ENCODE assay signal across 25 mouse cellular contexts in genomic region chr4:105090417-105090816, GRCm38 (mm10). TPM values are rescaled to one million over a fixed set of nuclear protein-coding genes. Genes with fewer than 3 reads are reported as not detected.
DNase-seq lines count a peak whose midpoint lies in the region; ATAC-seq and TF ChIP-seq lines count a peak whose summit lies in the region.
"Had no signal": no experiment of that assay in that cellular context is flagged by ENCODE, and none has a peak within 500 bp of the region (broad histone marks: within the 10 kb centered on the region; RNA-seq: fewer than 3 reads in every experiment).

No protein-coding gene starts in this region.

- H3K4me1 ChIP-seq in heart, embryonic 12.5 days (replicated peaks), result peaks cover 37% of the 10 kb centered on the region
- peaks cover 17% of the 10 kb centered on the region for H3K4me1 ChIP-seq in heart, embryonic 11.5 days (ENCODE audit: control insufficient read depth, insufficient read depth, low read length)
- H3K4me1 ChIP-seq in heart, embryonic 15.5 days (replicated peaks), result peaks cover 39% of the 10 kb centered on the region
- H3K4me1 ChIP-seq in heart, adult 2 months (ENCODE audit: control insufficient read depth, insufficient read depth, low read length), result peaks cover 6% of the 10 kb centered on the region
- H3K4me1 ChIP-seq in intestine, embryonic 14.5 days (replicated peaks; ENCODE audit: control insufficient read depth, insufficient read depth, low read length), result no peaks in the 10 kb centered on the region
- 0 out of 2 replicates have a peak, but pooled peaks cover 1% of the 10 kb centered on the region for H3K4me1 ChIP-seq in intestine, postnatal 0 days (replicated peaks; ENCODE audit: control insufficient read depth, insufficient read depth, low read length)
- H3K4me1 ChIP-seq: forebrain, embryonic 10.5 days; forebrain, embryonic 13.5 days; kidney, embryonic 15.5 days had no signal

- 57% methylated on average over 5 of the region's 5 CpGs for WGBS in heart, embryonic 12.5 days
- WGBS in heart, embryonic 11.5 days (ENCODE audit: insufficient replicate concordance), result 69% methylated on average over 5 of the region's 5 CpGs
- 54% methylated on average over 5 of the region's 5 CpGs for WGBS in heart, embryonic 15.5 days
- 47% methylated on average over 5 of the region's 5 CpGs for WGBS in heart, adult 2 months
- WGBS in intestine, embryonic 14.5 days, result 90% methylated on average over 5 of the region's 5 CpGs
- WGBS in intestine, postnatal 0 days, result 83% methylated on average over 5 of the region's 5 CpGs

- no peaks in the 10 kb centered on the region for H3K36me3 ChIP-seq in heart, embryonic 12.5 days
- no peaks in the 10 kb centered on the region for H3K36me3 ChIP-seq in heart, embryonic 11.5 days (ENCODE audit: control insufficient read depth, insufficient read depth, low read length)
- no peaks in the 10 kb centered on the region for H3K36me3 ChIP-seq in heart, embryonic 15.5 days
- peaks cover 2% of the 10 kb centered on the region; the same call in 1 of the 2 replicates for H3K36me3 ChIP-seq in heart, adult 2 months (ENCODE audit: control insufficient read depth, insufficient read depth, low read length)
- no peaks in the 10 kb centered on the region for H3K36me3 ChIP-seq in intestine, embryonic 14.5 days (ENCODE audit: control insufficient read depth, insufficient read depth, low read length)
- H3K36me3 ChIP-seq in intestine, postnatal 0 days (ENCODE audit: control insufficient read depth, insufficient read depth), result no peaks in the 10 kb centered on the region
- H3K36me3 ChIP-seq: forebrain, embryonic 10.5 days; kidney, embryonic 15.5 days had no signal

- H3K9ac ChIP-seq in heart, embryonic 12.5 days, result no peak overlapping the region
- no peak overlapping the region for H3K9ac ChIP-seq in heart, embryonic 11.5 days (ENCODE audit: low read depth, low read length)
- no peak overlapping the region for H3K9ac ChIP-seq in heart, embryonic 15.5 days
- no peak overlapping the region for H3K9ac ChIP-seq in heart, adult 2 months (ENCODE audit: low read depth, low read length)
- H3K9ac ChIP-seq in intestine, embryonic 14.5 days (ENCODE audit: low read length), result no peak overlapping the region
- no peak overlapping the region for H3K9ac ChIP-seq in intestine, postnatal 0 days (ENCODE audit: low read depth, low read length)
- H3K9ac ChIP-seq: forebrain, embryonic 13.5 days; hindbrain, embryonic 14.5 days; kidney, embryonic 15.5 days had no signal

- H3K79me2 ChIP-seq in heart, adult 2 months (replicated peaks; ENCODE audit: control insufficient read depth, insufficient read depth, low read length), result no peaks in the 10 kb centered on the region; the same call in 1 of the 2 replicates

- DNase-seq in gastrocnemius, adult 2 months, result no peak
- no peak for DNase-seq in gastrocnemius, adult 18-20 months (ENCODE audit: low spot score)
- DNase-seq in heart, adult 2 months, result no peak
- DNase-seq in intestine, embryonic 14.5 days (ENCODE audit: low spot score), result peak; percentile 38
- DNase-seq: adrenal gland, postnatal 10 days; adrenal gland, postnatal 36 days; cerebellum, adult 18-20 months; cerebellum, adult 9-10 months; cerebellum, postnatal 14 days; gastrocnemius, postnatal 25 days; heart, postnatal 14 days; kidney, adult 11 months; kidney, adult 8-10 months had no signal

- no peak for TF ChIP-seq POLR2A in heart, adult 2 months (IDR thresholded peaks at IDR 0.05; ENCODE audit: insufficient read depth, low read depth, low read length)

- no peak for TF ChIP-seq EP300 in heart, adult 2 months (IDR thresholded peaks at IDR 0.05; ENCODE audit: insufficient read depth, low read depth, low read length)

- H3K27me3 ChIP-seq in heart, embryonic 12.5 days (replicated peaks), result no peaks in the 10 kb centered on the region
- no peaks in the 10 kb centered on the region for H3K27me3 ChIP-seq in heart, embryonic 11.5 days (ENCODE audit: control insufficient read depth, insufficient read depth, low read length)
- H3K27me3 ChIP-seq in heart, embryonic 15.5 days, result no peaks in the 10 kb centered on the region
- no peaks in the 10 kb centered on the region for H3K27me3 ChIP-seq in heart, adult 2 months (ENCODE audit: control insufficient read depth, insufficient read depth, low read length)
- no peaks in the 10 kb centered on the region for H3K27me3 ChIP-seq in intestine, embryonic 14.5 days (replicated peaks; ENCODE audit: control insufficient read depth, insufficient read depth, low read length)
- H3K27me3 ChIP-seq in intestine, postnatal 0 days (replicated peaks; ENCODE audit: control insufficient read depth, insufficient read depth, low read length), result no peaks in the 10 kb centered on the region
- H3K27me3 ChIP-seq: forebrain, embryonic 13.5 days; kidney, embryonic 15.5 days; Patski had no signal

- no peak overlapping the region for H3K4me3 ChIP-seq in gastrocnemius, adult 2 months
- no peak overlapping the region for H3K4me3 ChIP-seq in heart, embryonic 12.5 days
- no peak overlapping the region for H3K4me3 ChIP-seq in heart, embryonic 11.5 days (ENCODE audit: low read depth, low read length)
- H3K4me3 ChIP-seq in heart, embryonic 15.5 days, result no peak overlapping the region
- no peak overlapping the region for H3K4me3 ChIP-seq in heart, adult 2 months
- H3K4me3 ChIP-seq in intestine, embryonic 14.5 days (ENCODE audit: low read depth, low read length), result no peak overlapping the region
- H3K4me3 ChIP-seq in intestine, postnatal 0 days (ENCODE audit: low read depth, low read length), result no peak overlapping the region
- H3K4me3 ChIP-seq: forebrain, embryonic 10.5 days; forebrain, embryonic 13.5 days; kidney, embryonic 15.5 days had no signal

- H3K4me2 ChIP-seq in heart, embryonic 12.5 days, result no peak overlapping the region
- no peak overlapping the region for H3K4me2 ChIP-seq in heart, embryonic 11.5 days
- no peak overlapping the region for H3K4me2 ChIP-seq in heart, embryonic 15.5 days
- H3K4me2 ChIP-seq in intestine, embryonic 14.5 days (ENCODE audit: low read length), result no peak overlapping the region
- H3K4me2 ChIP-seq in intestine, postnatal 0 days (replicated peaks; ENCODE audit: low read depth), result no peak overlapping the region
- H3K4me2 ChIP-seq: forebrain, embryonic 13.5 days; hindbrain, embryonic 14.5 days; kidney, embryonic 15.5 days had no signal

- no peak for ATAC-seq in heart, embryonic 12.5 days (ENCODE audit: insufficient number of reproducible peaks, low FRiP score)
- ATAC-seq in heart, embryonic 11.5 days (replicated peaks; ENCODE audit: insufficient number of reproducible peaks, low FRiP score, low TSS enrichment), result no peak
- ATAC-seq in heart, embryonic 15.5 days (replicated peaks; ENCODE audit: insufficient number of reproducible peaks, insufficient read depth, low FRiP score, low read depth), result no peak
- ATAC-seq in intestine, embryonic 14.5 days (replicated peaks; ENCODE audit: low FRiP score, low TSS enrichment, low read depth), result no peak
- no peak for ATAC-seq in intestine, postnatal 0 days
- ATAC-seq: forebrain, embryonic 13.5 days; forebrain, embryonic 16.5 days; hindbrain, postnatal 0 days; inflammation-experienced regulatory T-cells, adult 6 months; Patski had no signal

- intact Hi-C loops in gastrocnemius, adult 2 months (cut with DNase I), result no loop called here
- intact Hi-C loops in heart, adult 2 months (cut with DNase I), result no loop called here

- no peak for TF ChIP-seq CTCF in gastrocnemius, adult 2 months (IDR thresholded peaks at IDR 0.05)
- TF ChIP-seq CTCF in heart, adult 2 months (IDR thresholded peaks at IDR 0.05), result no peak
- no peak for TF ChIP-seq CTCF in intestine, postnatal 0 days (IDR thresholded peaks at IDR 0.05; ENCODE audit: low read depth)

- H3K9me3 ChIP-seq in heart, embryonic 12.5 days (replicated peaks), result no peaks in the 10 kb centered on the region
- H3K9me3 ChIP-seq in heart, embryonic 11.5 days (replicated peaks; ENCODE audit: control insufficient read depth, low read length), result no peaks in the 10 kb centered on the region
- H3K9me3 ChIP-seq in heart, embryonic 15.5 days (replicated peaks), result no peaks in the 10 kb centered on the region
- peaks cover 5% of the 10 kb centered on the region; the same call in 1 of the 2 replicates for H3K9me3 ChIP-seq in intestine, embryonic 14.5 days (ENCODE audit: control insufficient read depth, low read length)
- H3K9me3 ChIP-seq in intestine, postnatal 0 days (ENCODE audit: control insufficient read depth), result no peaks in the 10 kb centered on the region
- H3K9me3 ChIP-seq: forebrain, embryonic 10.5 days; forebrain, embryonic 13.5 days; kidney, embryonic 15.5 days had no signal

- peak overlapping the region; percentile 43; the same call in 1 of the 2 replicates for H3K27ac ChIP-seq in gastrocnemius, adult 2 months
- H3K27ac ChIP-seq in heart, embryonic 12.5 days (ENCODE audit: poor library complexity, severe bottlenecking), result 0 out of 2 replicates have a peak overlapping the region, but pooled peaks have one; percentile 11
- no peak overlapping the region for H3K27ac ChIP-seq in heart, embryonic 11.5 days (ENCODE audit: low read depth, low read length)
- peak overlapping the region; percentile 62 for H3K27ac ChIP-seq in heart, embryonic 15.5 days
- H3K27ac ChIP-seq in heart, adult 2 months, result no peak overlapping the region
- no peak overlapping the region for H3K27ac ChIP-seq in intestine, embryonic 14.5 days (ENCODE audit: low read depth)
- no peak overlapping the region for H3K27ac ChIP-seq in intestine, postnatal 0 days (ENCODE audit: low read depth, low read length)
- H3K27ac ChIP-seq: forebrain, embryonic 10.5 days; forebrain, embryonic 13.5 days; hindbrain, embryonic 14.5 days; hindbrain, postnatal 0 days; kidney, embryonic 15.5 days had no signal

RNA-seq across cellular contexts. Expression of gene Prkaa2, which starts 19.3 kb away (rescaled TPM):
- total RNA-seq in gastrocnemius, adult 2 months (2021), result 100 to 1,000 TPM; 135 to 136 TPM
- 100 to 1,000 TPM; 134 to 146 TPM for total RNA-seq in gastrocnemius, adult 18-20 months (2021)
- polyA plus RNA-seq in heart, embryonic 12.5 days (2016; fragmentation: Nextera tagmentation; extraction: Ambion mirVana), result 48.2 and 53.1 TPM in 2 replicates
- polyA plus RNA-seq in heart, embryonic 11.5 days (2014; fragmentation: Nextera tagmentation; extraction: Ambion mirVana), result 38.8 and 49.1 TPM in 2 replicates
- polyA plus RNA-seq in heart, embryonic 15.5 days (2015; fragmentation: Nextera tagmentation; extraction: Ambion mirVana), result 39.2 and 46.6 TPM in 2 replicates
- total RNA-seq in heart, adult 2 months (2021), result 10 to 100 TPM; 76.5 to 84.3 TPM
- polyA plus RNA-seq in heart, adult 2 months (2012; rRNA removed), result 21.6 and 48.2 TPM in 2 replicates
- 2.9 and 3.3 TPM in 2 replicates for polyA plus RNA-seq in intestine, embryonic 14.5 days (2014; fragmentation: Nextera tagmentation; extraction: Ambion mirVana)
- polyA plus RNA-seq in intestine, postnatal 0 days (2015; fragmentation: Nextera tagmentation; extraction: Ambion mirVana), result 10.2 and 10.9 TPM in 2 replicates
- polyA plus RNA-seq: inflammation-experienced regulatory T-cells, adult 6 months had no signal

Comparison
In these comparisons a context has a peak if more than half of its experiments do, and no peak if none do; other contexts are left out.
1. H3K27ac ChIP-seq: peak in gastrocnemius, adult 2 months (single experiment), heart, embryonic 12.5 days (single experiment) and heart, embryonic 15.5 days (single experiment); none in heart, embryonic 11.5 days (single experiment), heart, adult 2 months (single experiment), intestine, embryonic 14.5 days (single experiment) and intestine, postnatal 0 days (single experiment).